Mouse (Mus musculus): ENCODE data around the gene Dpyd. TPM values are rescaled to one million over a fixed set of nuclear protein-coding genes. Genes with fewer than 3 reads are reported as not detected.

Dpyd gene
- total RNA-seq, 2 experiments from 2014 or later: 0.86 to 1.2 TPM

DNA sequence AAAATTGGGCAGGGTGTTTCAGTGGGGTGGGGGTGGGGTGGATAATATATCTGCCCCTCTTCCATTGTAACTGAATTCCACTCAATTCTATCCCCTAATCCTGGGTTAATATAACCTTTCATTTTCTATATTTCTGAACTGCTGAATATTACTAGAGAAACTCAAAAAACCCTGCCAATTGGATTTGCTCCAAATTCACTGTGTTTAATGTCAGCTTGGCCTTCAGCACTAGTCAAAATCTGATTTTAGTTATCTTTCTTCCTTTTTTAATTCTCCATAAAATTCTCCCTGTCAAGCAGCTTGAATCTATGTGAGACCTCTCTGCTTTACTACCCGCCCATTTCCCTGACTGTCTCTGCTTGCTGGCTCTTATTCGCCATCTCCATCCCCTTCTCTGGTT, 713.3 kb downstream of the Dpyd start:
- DNase-seq: no peak
- intact Hi-C loops (cut with DNase I; ENCODE audit: low total_unique reads): no loop called here

DNA sequence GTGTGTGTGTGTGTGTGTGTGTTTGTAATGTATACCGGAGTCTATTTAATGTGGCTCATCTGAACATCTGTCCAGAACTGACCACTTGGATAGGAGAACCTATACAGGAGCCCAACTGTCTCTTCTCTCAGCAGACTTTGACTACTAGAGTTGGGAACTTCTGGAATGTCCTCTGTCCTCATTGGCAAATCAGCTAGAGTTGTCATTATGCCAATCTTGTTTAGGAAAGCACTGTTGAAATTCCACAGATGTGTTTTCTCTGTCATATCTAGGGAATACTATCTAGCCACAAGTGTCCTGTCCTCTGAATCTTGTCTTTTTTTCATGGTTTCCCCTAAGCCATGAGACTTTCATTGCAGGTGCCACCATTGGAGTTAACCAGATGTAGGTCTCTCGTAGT, 718.7 kb downstream of the Dpyd start:
- no peak for DNase-seq
- intact Hi-C loops (cut with DNase I; ENCODE audit: low total_unique reads): no loop called here

DNA sequence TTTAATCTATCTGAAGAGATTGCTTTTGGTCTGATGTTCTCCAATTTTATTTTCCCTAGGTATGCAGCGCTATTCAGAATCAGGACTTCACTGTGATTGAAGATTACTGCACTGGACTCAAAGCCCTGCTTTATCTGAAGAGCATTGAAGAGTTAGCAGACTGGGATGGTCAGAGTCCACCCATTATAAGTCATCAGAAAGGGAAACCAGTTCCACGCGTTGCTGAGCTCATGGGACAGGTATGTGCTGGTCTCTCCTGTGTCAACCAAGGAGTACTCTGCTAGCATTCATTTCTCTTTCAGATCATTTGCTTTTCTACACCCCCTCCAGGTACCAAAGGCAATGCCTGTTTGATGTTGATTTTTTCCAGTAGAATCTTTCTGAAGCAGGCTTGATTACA, 752.8 kb downstream of the Dpyd start:
- intact Hi-C loops (cut with DNase I; ENCODE audit: low total_unique reads): no loop called here
- no peak for DNase-seq

DNA sequence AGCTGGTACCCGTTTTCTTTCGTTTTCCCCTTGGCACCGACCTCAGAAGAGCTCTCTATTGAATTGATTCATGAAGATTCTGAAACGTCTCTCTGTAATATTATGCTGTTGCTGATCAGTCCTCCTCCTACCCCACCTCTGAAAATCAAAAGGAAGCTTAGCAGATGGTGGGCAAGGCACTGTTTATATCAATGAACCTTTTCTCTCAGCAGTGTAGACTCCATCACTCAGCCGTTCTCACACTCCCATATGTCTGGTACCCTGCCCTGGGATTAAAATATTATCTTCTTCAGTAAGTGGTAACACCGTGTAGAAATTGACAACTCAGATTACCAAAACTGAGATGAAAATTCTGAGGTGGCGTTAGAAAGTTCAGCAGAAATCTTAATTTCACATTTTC, 767.1 kb downstream of the Dpyd start:
- intact Hi-C loops (cut with DNase I; ENCODE audit: low total_unique reads): no loop called here
- DNase-seq: no peak

DNA sequence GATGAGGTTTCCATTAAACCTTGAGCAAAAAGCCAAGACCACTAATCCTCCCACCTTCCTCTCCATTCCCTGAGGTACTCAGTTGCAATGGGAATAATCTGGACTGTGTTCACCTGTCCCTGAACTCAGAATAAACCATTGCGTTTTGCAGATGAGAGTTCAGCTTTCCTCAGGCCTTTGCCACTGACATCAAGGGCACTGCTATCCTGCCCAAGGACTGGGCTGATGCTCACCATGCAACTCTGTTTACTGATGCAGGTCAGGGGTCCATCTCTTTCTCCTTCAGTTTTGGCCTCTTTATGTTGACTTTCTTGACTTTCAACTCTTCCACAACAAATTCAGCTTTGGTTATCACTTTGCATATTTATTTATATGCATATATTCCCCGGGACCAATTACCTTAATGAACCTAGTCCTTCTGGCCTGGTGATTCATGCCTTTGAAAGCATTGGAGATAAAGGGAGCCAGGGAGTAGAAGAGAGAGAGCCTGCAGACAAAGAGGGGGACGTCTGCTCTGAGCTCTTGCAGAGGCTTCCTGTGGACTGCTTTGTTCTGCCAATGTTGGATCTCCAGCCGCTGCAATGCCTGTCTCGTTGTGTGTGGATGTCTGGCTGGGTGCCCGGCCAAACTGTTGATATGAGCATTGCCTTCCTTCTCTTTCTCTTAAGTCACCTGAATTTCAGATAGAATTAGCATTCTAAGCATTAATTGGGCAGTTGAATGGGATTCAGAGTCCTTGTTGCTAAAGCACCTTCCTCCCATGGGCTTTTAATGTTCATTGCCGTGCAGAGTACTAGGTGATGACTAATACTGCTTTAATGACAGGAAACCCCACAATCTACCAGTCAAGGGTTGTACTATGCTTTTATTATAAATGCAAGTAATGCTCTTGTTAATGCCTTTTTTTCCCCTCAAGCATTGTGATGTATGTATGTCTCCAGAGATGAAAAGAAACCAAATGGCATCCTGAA, 771.7 kb downstream of the Dpyd start:
- no peak for DNase-seq
- intact Hi-C loops (cut with DNase I; ENCODE audit: low total_unique reads): no loop called here

DNA sequence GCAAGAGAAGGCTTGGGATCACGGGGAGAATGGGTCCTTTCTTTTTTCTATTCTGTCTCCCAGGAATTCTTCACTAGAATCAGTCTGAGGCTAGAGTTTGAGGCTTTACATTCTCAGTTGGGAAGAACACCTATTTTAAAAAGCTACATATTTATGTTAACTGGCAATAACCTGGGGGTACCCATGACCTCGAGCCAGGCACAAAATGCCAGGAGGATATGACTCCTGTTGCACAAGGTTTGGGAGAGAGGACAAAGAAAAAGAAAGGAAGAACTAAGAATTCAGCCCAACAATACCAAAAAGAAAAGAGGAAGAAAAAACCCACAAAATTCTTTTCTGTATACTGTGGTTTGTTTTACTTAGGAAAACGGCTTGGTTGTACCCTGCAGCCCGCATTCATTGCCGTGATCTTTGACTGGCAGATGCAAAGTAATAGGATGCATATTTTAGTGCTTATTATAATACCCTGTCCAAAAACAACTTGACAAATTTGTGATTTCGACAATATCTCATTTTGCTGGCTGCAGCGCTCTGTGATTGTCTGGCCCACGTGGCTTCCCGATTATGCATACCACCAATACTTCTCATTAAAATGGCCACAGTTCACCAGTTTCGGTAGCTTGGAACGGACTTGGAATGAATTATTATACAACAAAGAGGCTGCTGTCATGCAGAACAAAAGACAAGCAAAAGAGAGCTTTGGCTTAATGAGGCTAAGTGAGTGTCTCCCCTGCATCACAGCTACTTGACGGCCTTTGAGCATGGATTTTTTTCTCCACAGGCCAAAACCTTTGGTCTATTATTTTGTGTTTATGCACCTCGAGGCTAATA, 799.8 kb downstream of the Dpyd start:
- intact Hi-C loops (cut with DNase I; ENCODE audit: low total_unique reads): no loop called here
- DNase-seq: no peak

DNA sequence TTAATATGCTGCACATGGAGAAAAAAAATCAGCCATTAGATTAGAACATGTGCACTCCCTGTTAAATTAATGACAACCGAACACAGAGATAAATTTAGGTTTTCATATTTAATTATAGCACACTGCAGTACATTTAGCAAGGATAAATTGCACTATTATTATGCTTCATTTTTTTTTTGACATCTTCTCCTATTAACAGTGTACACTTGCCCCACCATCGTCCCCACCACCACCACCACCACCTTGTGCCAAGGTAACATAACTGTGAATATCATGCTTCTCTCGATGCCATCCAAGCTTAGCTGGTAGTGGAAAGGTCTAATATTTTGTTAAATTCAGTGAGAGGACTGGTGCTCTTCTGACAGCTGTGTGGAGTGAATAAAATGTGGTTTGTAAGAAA, 800.5 kb downstream of the Dpyd start:
- no peak for DNase-seq
- intact Hi-C loops (cut with DNase I; ENCODE audit: low total_unique reads): no loop called here

DNA sequence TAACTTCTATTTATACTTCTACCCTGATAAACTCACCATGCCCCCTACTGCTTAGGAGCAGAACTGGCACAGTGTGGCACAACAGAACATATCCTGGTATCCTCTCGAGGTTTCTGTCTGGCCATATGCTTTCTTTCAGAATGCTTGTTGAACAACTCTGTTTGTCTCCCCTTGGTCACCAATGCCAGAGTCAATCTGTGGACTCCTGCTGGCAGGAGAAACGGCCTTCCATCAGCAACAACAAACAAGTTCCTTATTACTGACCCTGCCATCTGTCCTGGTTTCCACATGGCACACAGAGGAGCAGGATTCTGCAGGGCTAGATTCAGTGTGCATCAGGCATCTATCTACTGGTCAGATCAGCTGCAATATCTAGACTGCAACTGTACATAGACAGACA, 807.0 kb downstream of the Dpyd start:
- intact Hi-C loops (cut with DNase I; ENCODE audit: low total_unique reads): no loop called here
- no peak for DNase-seq

DNA sequence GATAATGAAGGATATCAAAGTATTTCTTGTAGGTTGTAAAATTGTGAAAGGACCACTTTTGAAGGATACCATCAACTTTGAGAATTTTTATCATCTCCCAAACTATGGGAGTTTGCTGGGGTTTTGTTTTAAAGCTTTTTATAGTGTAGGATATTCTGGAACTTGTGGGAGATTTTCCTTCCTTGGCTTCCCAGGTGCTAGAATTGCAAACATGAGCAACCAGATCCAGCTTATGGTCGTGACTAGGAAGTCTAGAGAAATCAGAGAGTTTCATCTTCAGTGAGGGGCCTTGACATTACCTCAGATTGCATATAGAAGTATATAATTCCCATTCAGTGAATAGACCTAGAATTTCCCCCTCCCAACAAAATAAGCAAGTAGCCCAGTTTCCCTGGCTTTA, 819.2 kb downstream of the Dpyd start:
- intact Hi-C loops (cut with DNase I; ENCODE audit: low total_unique reads): no loop called here

DNA sequence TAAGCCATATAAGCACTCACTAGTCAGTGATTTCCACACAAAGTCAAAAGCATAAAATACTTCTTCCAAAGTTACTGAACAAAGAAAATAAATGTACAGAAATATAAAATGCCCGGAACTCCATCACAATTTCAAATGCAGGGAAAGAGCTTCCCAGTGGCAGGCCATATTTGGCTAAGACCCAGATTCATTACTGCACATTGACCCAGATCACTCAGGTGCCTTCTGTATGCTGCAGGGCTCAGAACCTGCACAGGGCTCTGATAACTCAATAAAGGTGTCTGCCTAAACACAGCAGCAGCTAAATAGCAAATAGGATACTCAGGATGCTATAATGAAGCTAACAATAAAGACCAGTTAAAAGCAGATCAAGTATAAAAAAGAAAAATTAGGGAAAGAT, 820.5 kb downstream of the Dpyd start:
- intact Hi-C loops (cut with DNase I; ENCODE audit: low total_unique reads): no loop called here
- DNase-seq: no peak

More for the DNA sequence above, 819.2 kb downstream of the Dpyd start:
- DNase-seq: no peak

DNA sequence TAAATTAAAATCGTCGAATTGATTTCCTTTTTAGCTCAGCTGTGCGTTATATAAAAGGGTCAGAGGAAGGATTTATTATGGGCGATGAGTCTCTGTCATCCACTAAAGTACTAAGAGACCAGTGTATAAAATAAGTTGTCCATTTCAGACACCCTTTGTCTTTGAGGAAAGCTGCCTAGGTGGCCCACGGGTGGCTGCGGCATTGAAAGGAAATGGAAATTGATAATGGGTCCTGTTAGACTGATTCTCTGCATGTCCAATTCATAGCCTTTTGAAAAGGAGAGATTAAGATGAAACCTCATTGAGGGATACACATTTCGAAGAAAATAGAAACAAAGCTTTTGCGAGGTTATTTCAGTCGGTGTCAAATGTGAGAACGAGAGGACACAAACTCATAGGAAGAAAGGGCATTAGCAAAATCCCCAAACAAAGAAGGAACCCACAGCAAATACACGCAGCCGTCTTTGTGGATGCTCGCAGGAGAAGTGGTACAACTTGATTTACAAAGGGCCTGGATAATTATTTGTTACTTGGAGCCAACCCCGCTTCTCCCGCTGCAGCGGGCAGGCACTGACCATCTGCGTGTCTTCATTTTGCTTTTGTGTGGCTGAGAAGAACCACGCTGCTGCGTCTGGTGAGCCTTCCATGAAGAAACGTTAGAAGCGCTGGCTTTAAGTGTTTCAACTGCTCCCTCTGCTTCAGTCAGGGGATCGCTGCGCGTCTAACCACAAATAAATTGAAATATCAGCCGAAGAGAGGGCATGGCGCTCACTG, 825.6 kb downstream of the Dpyd start:
- no peak for DNase-seq
- intact Hi-C loops (cut with DNase I; ENCODE audit: low total_unique reads): no loop called here

DNA sequence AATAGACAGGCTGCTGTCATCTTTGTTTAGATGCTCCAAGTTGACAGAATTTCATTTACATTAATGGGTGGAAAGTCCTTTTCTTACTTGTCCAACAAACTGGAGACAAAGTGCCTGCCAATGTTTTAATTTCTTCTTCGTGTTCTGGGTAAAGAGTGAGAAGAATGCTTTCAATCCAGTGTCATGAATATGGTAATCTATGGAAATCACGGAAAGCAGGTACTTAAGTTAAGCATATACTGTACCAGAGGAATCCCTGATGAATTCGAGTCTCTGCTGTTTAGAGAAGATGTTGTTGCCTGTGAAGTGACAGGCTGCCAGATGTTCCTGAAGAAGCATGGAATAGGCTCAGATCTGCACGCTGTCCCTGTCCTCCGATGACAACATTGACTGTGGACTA, 835.3 kb downstream of the Dpyd start:
- DNase-seq: no peak
- intact Hi-C loops (cut with DNase I; ENCODE audit: low total_unique reads): no loop called here

DNA sequence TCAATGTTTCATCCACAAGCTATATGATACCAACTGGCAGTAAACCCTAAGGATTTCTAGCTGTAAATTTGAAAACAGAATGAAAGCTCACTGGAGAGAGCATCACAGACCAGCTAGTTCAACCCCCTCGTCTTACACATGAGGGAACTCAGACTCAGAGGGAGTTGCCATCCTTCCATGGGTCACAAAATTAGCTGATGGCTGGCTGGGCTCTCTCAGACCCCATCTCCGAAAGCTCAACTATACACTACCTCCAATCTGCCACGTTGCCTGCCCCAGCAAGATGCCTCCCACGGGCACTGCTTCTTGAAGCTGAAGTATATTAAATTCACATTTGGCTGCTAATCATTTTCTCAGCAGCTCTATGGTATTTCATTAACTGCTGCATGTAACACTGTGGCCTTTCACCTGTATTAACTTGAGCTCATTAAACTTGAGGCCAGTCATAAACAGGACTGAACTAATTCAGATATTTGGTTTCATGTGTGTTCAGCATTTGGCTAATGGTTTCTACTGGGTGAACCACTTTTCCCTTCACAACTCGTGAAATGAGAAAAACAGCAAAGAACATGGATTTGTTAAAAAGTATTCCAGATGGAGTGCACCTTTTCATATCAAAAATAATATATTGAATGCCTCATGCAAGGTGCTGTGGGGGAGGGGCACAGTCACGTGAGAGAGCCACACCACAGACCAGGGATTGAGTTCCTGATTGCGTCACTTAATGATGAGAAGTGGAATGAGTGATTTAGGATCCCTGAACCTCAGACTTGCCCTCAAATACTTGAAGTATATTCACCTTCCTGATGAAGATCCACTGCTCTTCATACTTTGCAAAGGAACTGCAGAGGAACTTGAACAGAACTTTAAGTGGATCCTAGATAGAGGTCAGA, 841.2 kb downstream of the Dpyd start:
- intact Hi-C loops (cut with DNase I; ENCODE audit: low total_unique reads): no loop called here
- DNase-seq: no peak

DNA sequence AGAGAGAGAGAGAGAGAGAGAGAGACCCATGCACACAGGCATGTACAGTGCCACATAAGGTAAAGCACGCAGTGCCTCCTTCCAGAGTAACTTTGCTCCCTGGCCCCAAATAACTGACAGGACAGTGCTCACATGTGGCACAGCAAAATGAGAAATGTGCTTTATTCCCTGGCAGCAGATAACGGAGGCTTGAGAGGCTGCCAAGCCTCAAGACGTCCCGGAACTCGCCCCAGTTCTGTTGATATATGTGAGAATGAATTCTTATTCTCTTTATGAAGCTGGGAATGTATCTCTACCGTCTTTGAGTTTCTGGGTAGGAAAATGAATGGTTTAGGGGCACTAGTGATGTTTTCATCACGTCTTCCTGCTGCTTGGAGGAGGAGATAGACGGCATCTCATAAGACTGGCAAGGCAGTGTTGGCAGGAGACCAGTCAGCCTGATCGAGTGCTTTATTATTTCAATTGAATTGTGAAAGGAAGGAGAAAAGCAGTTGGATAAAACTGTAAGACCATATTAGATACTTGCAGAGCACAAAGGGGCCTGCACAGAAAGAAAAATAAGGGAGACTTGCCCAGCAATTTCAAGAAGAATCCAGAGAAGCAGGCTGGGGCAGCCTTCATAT, 857.3 kb downstream of the Dpyd start:
- intact Hi-C loops (cut with DNase I; ENCODE audit: low total_unique reads): no loop called here
- DNase-seq: no peak

DNA sequence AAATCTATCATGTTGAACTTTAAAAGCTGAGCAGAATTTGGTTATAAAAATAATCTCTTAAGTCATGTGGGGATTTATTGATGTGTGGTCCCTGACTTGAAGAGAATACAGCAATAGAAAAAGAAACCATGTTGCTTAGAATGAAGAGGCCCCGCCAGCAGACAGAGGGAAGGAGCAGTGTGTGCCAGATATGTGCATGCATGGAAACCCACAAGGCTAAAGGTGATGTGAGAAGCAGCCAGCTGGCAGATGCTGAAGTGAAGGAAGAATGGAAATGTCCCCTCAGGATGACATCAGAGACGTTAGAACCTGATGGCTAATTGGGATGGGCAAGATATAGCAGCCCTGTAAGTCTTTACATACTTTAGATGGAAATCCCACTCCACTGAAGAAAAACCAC, 857.8 kb downstream of the Dpyd start:
- intact Hi-C loops (cut with DNase I; ENCODE audit: low total_unique reads): no loop called here
- no peak for DNase-seq

DNA sequence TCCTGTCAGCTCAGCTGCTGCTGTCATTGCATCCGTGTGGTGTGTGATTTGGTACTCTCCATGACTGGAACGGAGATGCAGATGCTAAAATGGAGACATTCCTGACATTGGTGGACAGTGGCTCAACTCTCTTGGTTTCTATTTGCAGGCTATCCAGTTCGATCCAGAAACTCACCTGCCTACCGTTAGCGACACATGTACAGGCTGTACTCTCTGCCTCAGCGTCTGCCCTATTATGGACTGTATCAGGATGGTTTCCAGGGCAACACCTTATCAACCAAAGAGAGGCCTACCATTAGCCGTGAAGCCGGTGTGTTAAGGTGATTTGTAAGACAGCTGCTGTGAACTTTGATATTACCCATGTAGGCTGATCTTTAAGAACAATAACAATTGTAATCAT, 869.4 kb downstream of the Dpyd start:
- no peak for DNase-seq
- intact Hi-C loops (cut with DNase I; ENCODE audit: low total_unique reads): no loop called here

DNA sequence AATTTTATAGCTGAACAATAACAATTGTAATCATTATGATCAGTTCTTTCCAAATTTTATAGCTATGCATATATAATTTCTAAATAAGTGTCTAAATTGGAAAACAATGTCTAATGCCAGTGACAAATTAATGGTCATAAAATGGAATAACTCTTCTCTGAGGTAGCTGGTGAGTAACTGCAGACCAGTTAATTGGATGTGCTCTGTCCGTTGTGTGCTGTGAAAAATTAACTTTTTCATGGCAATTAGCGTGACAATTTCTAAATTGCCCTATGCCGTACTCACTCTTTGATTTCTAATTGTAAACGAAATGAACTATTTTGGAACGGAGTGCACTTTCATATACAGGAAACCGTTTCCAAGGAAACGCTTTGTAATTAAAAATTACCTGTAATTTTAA, 869.8 kb downstream of the Dpyd start:
- intact Hi-C loops (cut with DNase I; ENCODE audit: low total_unique reads): no loop called here
- no peak for DNase-seq

DNA sequence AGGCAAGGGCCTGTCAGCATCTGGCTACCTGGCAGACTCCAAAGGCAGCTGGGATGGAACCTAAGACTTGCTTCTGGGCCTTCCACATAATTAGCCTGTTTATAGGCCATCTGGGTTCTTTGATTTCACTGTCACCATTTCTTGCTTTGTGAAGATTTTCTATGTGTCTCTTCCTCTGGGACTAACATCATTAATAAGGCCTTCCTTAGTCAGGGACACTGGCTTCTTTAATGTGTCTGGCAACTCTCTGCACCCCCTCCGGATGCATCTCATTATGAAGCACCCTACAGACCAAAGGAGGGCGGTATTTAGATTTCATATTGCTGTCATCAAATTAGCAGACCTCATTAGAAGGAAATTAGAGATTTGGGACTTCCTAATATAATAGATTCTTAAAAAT, 885.6 kb downstream of the Dpyd start:
- intact Hi-C loops (cut with DNase I; ENCODE audit: low total_unique reads): no loop called here
- DNase-seq: no peak

DNA sequence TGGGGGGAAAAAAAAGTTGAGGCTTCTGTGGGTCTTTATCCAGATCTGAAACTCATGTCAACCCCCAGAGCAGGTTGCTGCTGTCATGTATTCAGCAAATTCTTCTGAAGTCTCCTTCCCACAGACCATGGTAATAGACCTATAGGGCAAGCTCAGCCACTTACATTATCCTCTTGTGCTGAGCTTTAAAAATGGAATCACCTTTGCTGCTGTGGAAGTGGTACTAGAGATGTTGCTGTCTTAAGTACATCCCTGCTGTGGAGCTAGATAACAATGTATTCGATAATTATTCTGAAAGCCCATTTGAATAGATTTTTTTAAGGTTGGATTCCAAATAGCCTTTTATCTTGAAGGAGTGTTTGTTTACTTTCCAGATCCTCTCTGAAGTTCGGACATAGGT, 902.1 kb downstream of the Dpyd start:
- DNase-seq: no peak
- intact Hi-C loops (cut with DNase I; ENCODE audit: low total_unique reads): no loop called here
